Mouse (Mus musculus): ENCODE measurements at regions not wholly inside any gene's neighbourhood (a gene's known extent, or its start where the extent isn't known, plus 50 kb on each side); places are given as distances from the start of the nearest gene placed in this dataset.

- TF ChIP-seq POLR2A (IDR thresholded peaks at IDR 0.05; ENCODE audit: control insufficient read depth, low read depth, low read length) (no peak), CTCF (IDR thresholded peaks at IDR 0.05; ENCODE audit: control insufficient read depth, insufficient read depth, insufficient replicate concordance, low read depth, low read length) (no peak)
Measured at GRCm38 (mm10) chr14:102742331-102742730, 240.1 kb downstream of the Kctd12 start.
